ENCODE assay signal across 22 mouse cellular contexts in the genomic region with DNA sequence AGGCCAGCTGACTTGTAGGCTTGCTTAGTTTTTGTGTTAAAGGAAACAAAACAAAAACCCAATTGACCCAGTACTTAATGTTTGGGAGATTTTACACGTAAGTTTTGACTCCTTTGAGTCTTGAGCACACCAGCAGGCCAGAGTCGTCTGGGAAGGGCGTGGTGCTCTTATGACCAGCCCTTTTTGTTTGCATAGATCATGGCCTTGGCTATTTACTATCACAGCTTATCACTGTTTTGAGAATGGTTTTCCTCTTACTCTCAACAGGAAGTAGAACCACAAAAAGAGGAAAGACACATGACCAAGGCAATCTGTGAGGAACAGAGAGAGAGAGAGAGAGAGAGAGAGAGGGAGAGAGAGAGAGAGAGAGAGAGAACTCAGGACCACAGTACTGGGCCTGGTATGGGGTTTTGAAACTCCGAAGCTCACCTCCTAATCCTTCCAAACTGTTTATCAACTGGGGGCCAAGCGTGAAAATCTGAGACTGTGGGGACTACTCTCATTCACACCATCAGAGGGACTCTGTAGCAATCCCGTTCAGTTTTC. TPM values are rescaled to one million over a fixed set of nuclear protein-coding genes. Genes with fewer than 3 reads are reported as not detected.
"Had no signal": no experiment of that assay in that cellular context is flagged by ENCODE, and none has a peak within 500 bp of the region (broad histone marks: within the 10 kb centered on the region; RNA-seq: fewer than 3 reads in every experiment).

No protein-coding gene starts in this region.

- H3K27ac ChIP-seq: hindbrain, postnatal 0 days; left cerebral cortex, adult 2 months; limb, embryonic 15.5 days; liver, embryonic 14.5 days; midbrain, embryonic 13.5 days had no signal

- ATAC-seq: hindbrain, postnatal 0 days; midbrain, embryonic 13.5 days had no signal

- DNase-seq: kidney, adult 11 months; kidney, postnatal 10 days; lung, embryonic 14.5 days; right cerebral cortex, adult 18-20 months; right cerebral cortex, postnatal 25 days; thymus, adult 18-20 months; thymus, postnatal 25 days had no signal

- H3K4me1 ChIP-seq: limb, embryonic 15.5 days; midbrain, embryonic 13.5 days had no signal

- H3K4me3 ChIP-seq: left cerebral cortex, adult 2 months; limb, embryonic 15.5 days; midbrain, embryonic 13.5 days had no signal

- H3K27me3 ChIP-seq: limb, embryonic 15.5 days; midbrain, embryonic 13.5 days had no signal

- H3K9ac ChIP-seq: limb, embryonic 15.5 days; liver, embryonic 14.5 days; lung, embryonic 14.5 days; midbrain, embryonic 13.5 days had no signal

- H3K9me3 ChIP-seq: limb, embryonic 15.5 days; midbrain, embryonic 13.5 days had no signal

- H3K4me2 ChIP-seq: limb, embryonic 15.5 days; lung, embryonic 14.5 days; midbrain, embryonic 13.5 days had no signal

RNA-seq across cellular contexts. Expression of a gene that starts 10.8 kb away (rescaled TPM):
- total RNA-seq: hindbrain, postnatal 0 days; layer of hippocampus, adult 8-10 months; layer of hippocampus, postnatal 25 days; left cerebral cortex, adult 2 months; left cerebral cortex, postnatal 25 days; midbrain, postnatal 0 days had no signal
- polyA plus RNA-seq: hindbrain, postnatal 0 days; kidney, embryonic 14.5 days; limb, embryonic 11.5 days; limb, embryonic 15.5 days; liver, embryonic 14.5 days; lung, embryonic 14.5 days; midbrain, embryonic 13.5 days; midbrain, postnatal 0 days; neural tube, embryonic 14.5 days; urinary bladder, adult 2 months had no signal

RNA-seq across cellular contexts. Expression of a gene that starts 37.9 kb away (rescaled TPM):
- total RNA-seq: hindbrain, postnatal 0 days; layer of hippocampus, adult 8-10 months; layer of hippocampus, postnatal 25 days had no signal
- polyA plus RNA-seq: kidney, embryonic 14.5 days; limb, embryonic 11.5 days; limb, embryonic 15.5 days; liver, embryonic 14.5 days; lung, embryonic 14.5 days; midbrain, embryonic 13.5 days; neural tube, embryonic 14.5 days; urinary bladder, adult 2 months had no signal

RNA-seq across cellular contexts. Expression of a gene that starts 53.3 kb away (rescaled TPM):
- total RNA-seq: hindbrain, postnatal 0 days; layer of hippocampus, adult 8-10 months; layer of hippocampus, postnatal 25 days; left cerebral cortex, adult 2 months; left cerebral cortex, postnatal 25 days; midbrain, postnatal 0 days had no signal
- polyA plus RNA-seq: hindbrain, postnatal 0 days; kidney, embryonic 14.5 days; large intestine, adult 2 months; limb, embryonic 11.5 days; liver, embryonic 14.5 days; lung, embryonic 14.5 days; midbrain, embryonic 13.5 days; midbrain, postnatal 0 days; neural tube, embryonic 14.5 days; small intestine, adult 2 months; urinary bladder, adult 2 months had no signal
